Mouse (Mus musculus) urinary bladder, adult 18-20 months (tissue): Measurements from ENCODE around the gene Ttc23.

ENCODE experiments used
- DNase-seq, 2 experiments: peaks; one replicate each; pipeline ENCODE4 v3.0.0; 2022; ENCODE audit warnings: low spot score in 2 of 2, mixed read lengths in 2 of 2

Gene Ttc23

DNA sequence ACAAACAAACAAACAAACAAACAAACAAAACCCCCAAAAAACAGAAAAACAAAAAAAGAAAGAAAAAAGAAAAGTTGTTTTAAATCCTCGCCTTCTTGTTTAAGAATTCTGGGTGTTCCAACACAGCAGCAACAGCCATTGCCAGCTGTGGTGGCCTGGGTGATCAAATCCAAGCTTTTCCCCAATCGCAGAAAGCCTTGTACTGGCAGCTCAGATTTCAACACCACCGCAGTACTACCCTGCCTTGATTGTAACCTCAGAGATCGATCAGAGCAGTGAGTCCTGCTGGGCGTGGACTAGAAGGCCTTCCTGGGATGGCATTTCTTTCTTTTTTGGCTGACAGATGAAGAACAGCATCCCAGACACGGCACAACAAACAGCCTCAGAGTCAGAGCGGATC, 48.7 kb downstream of the Ttc23 start:
- DNase-seq: no peak

DNA sequence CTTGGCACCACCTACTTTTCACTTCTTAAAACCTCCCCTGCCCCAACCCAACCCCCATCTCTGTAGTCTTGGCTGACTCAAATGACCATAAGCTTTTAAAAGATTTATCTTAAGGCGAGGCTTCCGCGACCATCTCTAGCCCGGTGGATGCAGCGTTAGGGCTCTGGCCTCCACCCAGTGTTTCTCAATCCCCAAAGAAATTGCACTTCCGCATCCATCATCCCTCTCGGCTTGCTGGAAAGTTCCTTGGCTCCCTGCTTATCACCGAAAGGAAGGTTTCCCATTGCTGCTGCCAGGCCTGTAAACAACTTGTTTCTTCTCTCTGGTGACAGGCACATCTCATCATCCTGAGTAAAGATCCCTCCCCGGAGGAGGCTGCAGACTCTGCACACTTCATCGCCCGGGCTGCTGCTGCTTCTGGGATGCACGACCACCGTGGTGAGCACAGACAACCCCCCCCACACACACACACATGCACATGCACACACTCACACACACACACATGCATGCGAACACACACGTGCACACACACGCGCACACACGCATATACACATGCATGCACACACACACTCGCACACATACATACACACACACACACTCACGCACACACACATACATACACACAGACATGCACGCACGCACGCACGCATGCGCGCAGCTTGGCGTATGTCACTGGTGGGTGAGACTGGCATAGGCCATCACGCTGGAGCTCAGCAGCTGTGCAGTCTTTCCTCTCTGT, 50.9 kb downstream of the Ttc23 start:
- peak in 1 of 2 experiments; percentile 52 for DNase-seq

DNA sequence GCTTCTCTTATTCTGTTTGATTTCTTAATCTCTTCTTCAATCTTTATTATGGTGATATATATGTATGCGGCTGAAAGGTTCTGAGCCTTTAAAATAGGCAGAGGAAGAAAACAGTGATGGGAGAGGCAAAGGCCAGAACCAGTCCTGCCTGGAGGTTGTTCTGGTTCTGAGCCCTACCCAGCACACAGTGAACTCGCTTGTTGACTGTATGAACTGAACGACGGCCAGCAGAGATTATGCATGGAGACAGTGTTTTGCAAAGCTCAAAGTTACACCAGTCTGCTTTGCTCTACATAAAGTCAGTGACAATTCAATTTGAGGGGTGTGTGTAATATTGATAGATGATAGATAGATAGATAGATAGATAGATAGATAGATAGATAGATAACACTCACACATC, 52.1 kb downstream of the Ttc23 start:
- peak in 1 of 2 experiments; percentile 33 for DNase-seq

DNA sequence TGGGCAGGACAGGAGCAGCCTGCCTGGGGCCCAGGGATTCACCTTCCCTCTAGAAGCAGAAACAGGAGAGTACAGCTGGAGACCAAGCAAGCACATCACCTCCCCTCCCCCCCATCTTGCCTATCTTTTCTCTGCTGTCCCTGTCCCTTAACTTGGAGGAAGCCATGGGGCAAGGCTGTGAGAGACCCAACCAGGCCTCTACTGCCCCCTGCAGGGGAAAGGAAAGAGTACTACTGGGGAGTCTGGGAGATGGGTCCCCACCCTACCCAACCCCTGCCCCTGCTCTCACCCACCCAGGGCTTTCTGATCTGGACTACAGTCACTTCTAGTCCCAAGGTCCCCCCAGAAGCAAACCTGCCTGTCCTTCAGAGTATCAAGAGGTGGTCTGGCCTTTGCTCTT, 53.6 kb downstream of the Ttc23 start:
- no peak for DNase-seq

DNA sequence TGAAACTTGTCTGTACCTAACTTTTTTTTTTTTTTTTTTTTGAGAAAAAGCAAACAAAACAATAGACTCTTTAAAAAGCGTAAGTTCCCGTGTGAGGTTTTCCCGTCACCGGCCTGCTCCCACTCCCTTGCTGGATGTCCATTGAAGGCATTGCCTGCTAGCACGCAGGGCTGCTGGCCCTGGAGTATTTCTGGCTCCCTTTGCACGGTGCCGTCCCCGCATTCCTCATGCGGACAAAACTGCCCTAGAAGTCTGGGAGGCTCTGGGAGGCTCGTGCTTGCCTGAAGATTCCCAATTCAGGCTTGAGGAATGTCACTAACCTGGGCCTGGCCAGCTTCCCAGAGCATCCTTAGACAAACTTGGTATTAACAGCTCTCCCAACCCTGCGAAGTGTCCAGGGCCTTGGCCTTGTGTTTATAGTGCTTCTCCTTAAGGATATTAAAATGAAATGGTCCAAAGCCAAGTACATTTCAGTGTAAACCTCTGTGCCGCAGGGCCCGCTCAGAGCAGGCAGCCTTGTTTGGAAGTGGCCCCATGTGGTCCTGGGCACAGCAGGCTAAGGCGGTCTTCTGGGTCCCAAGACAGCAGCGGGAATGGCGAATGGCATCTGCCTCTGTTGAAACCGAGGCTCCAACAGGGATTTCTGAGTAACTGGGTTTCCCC, 54.2 kb downstream of the Ttc23 start:
- peak in 1 of 2 experiments; percentile 26 for DNase-seq

DNA sequence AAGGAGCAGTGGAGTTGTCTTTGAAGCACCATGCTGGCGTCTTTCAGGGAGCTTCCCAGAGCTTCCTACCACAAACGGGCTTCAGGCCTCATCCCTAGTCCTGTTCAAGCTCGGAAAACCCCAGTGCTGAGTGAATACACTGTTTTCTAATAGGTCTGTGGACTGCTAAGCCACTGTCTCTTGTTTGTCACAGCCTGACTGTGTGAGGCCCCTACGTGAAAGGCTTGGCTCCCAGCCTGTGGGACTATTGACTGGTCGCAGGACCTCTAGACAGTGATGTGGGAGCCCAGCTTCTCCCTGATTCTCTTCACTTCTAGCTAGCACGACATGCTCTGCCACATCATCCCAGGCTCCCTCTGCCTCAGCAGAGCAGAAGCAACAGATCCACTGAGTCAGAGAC, 61.0 kb downstream of the Ttc23 start:
- DNase-seq: no peak

DNA sequence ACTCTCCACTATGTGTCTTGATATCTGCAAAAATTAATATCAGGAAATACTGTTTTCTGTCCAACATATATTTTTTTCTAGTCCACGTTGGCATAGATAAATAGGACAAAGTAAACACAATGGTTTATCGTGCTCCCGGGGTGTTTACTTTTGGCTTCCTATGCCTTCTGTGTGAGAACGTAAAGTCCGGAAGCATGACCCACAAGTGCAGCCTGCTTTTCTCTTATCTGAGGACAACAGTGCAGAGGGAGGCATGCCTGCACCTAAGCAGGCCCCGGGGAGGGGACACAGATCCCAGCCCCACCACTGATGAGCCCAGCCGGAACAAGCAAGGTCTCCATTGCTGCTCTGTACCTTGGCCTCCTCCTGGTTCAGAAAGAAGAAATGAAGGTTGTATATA, 63.0 kb downstream of the Ttc23 start:
- DNase-seq: no peak

DNA sequence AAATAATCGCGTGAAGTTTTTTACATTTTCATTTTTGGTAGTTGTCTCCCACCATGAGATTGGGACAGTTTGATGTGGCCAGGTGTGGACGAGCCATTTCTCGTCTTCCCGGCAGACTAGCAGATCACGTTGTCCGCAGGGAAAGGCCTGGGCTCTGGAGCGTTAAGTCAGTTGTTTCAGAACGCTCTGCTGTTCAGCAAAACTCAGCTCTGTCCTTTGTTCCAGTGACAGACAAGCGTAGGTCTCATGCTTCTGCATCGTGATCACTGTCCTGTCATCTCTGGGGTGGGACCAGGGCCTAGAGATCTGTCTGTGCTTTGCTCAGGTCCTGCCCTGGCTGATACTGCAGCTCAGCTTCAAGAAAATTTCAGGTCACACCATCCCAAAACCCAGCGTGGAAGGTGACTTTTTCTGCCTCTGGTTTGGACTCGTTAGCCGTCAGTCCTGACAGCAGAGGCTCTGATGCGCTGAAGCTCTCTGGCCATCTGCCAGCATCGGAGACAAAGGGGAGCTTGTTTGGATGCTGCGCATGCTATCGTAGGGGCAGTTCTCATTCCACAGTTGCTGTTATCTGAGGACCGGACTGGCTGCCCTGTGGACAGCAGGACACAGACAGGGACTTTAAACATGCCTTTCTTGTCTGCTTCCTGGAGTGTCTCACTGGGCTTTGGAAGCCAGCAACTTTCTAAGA, 66.8 kb downstream of the Ttc23 start:
- DNase-seq: no peak

DNA sequence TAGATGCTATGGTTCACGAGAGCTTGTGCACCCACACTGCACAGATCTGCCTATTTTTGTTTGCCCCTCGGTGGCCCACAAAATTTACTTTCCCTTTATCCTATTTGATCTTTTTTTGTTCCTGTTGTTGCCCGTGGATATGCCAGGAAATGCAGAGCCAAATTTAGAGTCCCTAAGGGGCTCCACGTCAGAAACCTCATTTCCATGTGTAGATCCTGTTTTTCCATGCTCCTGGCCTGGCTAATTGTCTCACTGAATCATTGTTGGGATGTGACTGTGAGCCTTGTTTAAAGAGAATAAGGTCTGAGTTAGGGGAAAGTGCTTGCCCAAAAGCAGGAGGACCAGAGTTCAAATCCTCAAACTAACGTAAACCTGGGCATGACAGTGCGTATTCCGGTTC, 68.0 kb downstream of the Ttc23 start:
- DNase-seq: no peak

DNA sequence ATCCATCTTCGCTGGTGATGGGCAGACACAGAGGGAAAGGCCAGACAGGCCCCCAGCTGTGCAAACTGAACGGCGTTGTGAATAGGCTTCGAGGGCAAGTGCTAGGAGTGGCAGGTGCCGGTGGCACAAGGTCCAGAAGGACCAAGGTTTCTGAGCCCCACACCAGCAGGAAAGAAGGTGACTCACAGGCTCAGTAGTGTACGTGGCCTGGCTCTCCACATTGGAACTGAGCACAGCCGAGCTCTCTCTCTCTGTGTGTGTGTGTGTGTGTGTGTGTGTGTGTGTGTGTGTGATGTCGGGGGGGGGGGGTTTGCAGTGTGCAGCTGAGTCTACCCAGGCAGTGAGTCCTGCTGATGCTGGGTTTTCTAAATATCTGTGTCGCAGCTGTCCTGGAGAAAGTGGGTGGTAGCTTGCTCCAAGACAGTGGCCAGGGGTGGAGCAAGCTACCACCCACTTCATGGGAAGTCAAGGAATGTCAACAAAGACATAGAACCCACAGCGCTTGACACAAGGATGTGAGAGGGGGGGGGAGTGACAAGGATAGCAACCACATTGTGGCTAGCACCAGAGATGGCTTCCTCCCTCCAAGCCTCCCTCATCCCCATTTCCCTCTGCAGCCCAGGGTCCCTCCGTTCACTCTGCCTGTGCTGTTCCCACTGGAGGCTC, 69.1 kb downstream of the Ttc23 start:
- no peak for DNase-seq

DNA sequence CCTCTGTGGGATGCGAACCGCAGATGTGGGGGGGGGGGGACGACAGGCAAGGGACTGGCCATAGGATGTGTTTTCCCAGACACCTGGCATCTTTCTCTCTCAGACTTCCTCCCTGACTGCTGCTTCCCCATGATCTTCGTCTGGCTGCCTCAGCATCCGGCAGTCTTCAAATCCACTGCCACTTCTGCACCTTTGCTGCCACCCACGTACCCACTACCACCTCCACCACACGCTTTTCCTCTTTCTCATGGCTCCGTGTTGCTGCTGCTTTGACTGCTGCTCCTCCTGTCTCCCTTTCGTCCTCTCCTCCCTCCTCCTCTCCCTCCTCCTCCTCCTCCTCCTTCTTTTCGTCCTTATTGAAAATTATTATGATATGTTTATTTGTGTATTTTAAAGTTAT, 69.7 kb downstream of the Ttc23 start:
- no peak for DNase-seq

DNA sequence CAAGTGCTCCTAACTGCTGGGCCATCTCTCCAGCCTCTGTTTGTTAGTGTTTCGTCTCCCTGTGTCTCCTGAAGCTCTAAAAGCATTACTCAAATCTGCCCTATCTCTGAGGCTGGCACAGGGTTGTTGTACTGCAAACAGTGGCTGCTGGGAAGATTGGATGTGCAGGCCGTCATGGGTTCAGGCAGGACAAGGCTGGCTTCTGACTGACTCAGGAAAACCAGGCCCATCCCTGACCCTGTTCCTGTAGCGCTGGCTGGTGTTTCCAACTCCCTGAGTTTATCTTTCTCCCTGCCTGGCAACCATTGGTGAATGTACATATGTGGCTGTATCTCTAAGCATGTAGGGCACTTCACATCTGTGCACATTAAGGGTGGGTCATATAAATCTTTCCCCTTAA, 70.3 kb downstream of the Ttc23 start:
- DNase-seq: no peak

DNA sequence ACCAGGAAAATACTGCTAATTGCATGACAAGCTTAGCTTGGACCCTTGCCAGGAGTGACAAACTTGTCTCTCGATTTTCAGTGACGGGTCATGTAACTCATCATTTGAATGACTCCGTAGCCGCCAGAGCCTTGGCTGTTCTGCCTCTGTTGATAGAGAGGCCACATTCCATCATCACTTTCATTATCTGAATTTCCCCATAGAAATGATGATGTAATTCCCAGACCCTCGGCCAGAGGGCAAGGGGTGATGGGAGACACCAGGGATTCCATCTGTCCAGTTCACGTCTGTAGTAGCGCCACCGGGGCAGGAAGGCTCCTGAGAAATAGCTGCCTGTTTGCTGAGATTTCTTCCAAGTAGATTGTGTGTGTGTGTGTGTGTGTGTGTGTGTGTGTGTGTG, 71.6 kb downstream of the Ttc23 start:
- no peak for DNase-seq

DNA sequence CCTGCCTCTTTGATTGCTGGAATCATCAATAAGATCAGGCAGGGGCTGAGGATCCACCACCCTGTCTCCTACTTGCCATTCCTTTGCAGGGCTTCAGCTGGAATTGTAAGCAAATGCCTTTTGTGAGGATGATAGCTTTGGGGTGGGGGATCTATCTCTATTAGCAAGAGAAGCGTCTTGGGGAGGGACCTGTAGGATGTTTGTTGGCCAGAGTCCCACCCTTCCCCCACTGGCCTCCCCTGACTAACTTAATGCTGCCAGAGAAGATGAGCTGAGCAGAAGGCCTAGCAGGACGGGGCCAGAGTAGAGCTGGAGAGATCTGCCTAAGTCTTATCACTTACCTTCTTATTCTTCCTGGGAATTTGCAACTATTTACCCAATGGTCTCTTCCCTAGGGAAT, 75.0 kb downstream of the Ttc23 start:
- DNase-seq: no peak

DNA sequence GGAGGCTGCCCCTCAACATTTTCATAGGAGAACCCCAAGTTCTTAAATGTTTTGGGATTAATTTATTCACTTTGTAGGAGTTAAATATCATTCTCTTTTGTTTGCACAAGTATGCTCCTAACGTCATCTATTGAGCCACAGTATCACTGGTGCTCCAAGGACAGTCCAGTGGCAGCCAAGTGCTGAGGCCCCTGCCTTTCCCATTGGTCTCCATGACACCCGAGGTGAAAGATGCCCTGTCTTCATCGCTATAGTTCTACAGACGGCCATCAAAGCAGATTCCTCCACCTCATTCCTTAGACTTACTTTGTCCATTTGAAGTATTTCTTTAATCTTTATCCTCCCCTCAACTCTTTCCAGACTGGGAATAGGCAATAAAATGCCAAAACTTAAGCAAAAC, 77.3 kb downstream of the Ttc23 start:
- DNase-seq: no peak

DNA sequence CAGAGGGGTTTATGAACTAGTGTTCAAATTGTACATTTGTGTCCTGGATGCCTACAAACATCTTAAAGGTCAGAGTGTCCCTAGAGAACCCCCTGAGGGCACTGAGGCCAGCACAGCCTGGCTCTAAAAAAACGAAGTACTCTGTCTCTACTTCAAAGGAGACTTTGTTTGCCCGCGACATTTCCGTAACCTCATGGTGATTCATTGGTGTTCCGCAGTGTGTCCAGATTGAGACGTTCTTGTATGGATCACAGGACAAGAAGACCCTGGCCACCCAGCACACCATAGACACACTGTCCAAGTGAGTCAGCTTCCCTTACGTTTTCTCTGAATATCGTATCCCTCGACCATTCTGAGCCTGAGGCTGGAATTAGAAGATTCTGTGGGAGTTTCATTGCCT, 77.8 kb downstream of the Ttc23 start:
- no peak for DNase-seq

DNA sequence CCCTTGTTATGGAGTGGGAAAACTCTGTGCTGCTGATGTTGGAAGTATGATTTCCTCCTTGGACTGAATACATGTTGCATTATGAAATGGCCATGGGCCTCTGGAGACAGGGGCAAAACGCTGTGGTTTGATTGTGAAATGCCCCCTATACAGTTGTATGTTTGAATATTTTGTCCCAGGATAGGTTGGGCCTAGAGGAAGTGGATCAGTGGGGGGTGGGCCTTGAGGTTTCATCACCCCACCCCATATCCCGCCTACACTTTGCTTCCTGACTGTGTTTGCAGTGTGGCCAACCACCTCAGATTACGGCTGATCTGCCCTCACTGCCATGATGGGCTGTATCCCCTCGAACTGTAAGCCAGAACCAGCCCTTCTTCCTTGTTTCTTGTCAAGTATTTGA, 81.0 kb downstream of the Ttc23 start:
- DNase-seq: no peak

DNA sequence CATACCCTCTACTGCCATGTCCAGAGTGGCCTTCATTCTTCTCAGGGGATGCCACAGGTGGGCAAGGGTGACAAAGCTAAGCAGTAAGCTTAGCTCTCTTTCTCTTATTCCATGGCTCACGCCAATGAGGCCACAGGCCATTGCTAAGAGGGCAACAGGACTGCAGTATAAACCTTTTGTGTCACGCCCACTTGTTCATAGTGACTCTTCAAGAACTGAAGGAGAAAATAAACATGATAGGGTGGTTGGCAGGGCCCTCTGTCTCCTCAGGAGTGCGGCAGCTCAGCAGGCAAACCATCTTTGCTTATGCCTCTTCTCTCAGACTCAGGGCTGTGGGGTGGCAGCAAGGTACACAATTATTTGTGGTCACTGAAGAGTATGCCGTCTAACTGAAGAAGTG, 81.6 kb downstream of the Ttc23 start:
- no peak for DNase-seq

DNA sequence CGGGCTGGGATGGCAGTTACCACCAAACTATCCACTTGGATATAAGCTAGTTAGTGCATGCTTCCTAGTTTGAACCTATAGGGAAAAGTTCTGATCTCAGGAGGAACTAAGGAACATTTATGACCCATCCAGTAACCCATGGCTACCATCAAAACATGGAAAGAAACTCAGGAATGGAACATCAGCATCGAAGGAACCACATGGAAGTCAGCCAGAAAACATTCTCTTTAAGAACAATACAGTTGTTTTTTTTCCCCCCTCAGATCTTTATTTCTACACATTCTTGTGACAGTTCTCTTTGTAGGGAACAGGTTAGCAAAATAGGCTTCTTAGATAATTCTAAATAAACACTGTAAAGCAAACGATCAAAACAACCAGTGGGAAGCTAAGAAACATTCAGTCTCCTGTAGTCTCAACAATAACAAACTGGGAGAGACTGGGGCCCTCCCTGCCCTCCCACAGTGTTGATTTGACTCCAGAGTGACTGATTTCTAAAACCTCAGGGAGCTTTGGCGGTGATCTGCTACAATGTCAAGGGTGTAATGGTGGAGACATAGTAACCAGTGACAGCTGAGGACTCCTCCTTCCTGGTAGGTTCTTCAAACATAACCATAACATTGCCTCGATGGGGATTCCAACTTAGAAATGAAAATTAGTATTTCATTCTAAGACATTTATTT, 83.4 kb downstream of the Ttc23 start:
- no peak for DNase-seq

DNA sequence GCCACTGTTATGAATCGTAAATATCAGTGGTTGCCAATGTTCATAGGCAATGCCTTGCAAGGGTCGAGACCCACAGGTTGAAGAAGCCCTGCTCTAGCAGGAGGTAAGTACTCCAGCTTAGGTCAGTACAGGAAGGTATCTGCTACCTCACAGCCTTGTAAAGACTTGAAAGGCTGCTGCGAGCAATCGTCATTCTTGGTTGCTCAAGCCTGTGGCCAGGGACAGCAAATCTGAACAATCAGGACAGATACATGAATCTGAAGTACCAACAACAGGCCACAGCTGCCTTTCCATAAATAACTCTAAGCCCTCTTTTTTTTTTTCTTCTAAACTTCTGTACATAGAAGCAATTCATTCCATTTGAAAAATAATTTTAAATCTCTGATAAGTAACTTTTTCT, 85.1 kb downstream of the Ttc23 start:
- no peak for DNase-seq

DNA sequence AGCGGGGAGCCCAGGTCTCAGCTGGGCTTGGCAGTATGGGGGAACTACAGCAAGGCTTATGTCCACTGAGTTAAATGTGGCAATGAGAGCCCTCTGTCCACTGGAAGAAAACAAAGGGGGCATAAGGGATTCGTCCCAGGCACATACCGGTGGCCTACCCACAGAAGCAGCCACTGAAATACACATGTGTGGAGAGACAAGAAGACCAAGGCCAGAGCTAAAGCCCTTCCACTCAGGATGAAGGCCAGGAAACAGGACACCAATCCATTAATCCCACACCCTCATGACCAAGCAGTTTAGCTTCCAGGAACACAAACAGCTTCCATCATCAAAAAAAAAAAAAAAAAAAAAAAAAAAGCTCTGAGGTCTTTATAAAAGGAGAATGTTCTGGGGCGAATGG, 93.2 kb downstream of the Ttc23 start:
- DNase-seq: no peak

DNA sequence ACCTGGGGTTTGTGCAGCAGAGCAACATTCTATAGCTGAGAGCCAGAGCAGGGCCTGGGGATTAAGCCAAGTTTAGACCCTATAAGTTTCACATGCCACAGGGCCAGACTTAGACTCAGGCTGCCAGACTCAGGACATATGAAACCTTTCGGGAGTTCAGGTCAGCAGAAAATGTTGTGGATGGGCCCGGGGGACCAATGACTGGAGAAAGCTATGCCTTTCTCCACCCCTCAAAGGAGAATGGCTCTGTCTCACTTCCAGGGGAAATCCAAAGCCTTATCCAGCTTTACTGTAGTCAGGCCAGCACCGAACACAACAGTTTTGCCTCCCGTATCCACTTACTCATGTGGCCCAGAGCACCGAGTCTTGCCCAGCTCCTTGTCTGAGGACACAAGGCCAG, 93.6 kb downstream of the Ttc23 start:
- no peak for DNase-seq
